Mouse (Mus musculus): ENCODE measurements around the gene Sox6.

Sox6 gene

GRCm38 (mm10) chr7:115566818-115567217 lies 471.8 kb downstream of the Sox6 start:
- in situ Hi-C loops (cut with MboI, MseI), result no loop called here

GRCm38 (mm10) chr7:115565060-115565426 lies 473.6 kb downstream of the Sox6 start:
- in situ Hi-C loops (cut with MboI, MseI), result no loop called here

- in situ Hi-C loops (cut with MboI, MseI), result no loop called here
Measured at GRCm38 (mm10) chr7:115564359-115565059, 474.1 kb downstream of the Sox6 start.

GRCm38 (mm10) chr7:115556677-115557076 lies 481.9 kb downstream of the Sox6 start:
- in situ Hi-C loops (cut with MboI, MseI), result no loop called here

GRCm38 (mm10) chr7:115550197-115550804 lies 488.3 kb downstream of the Sox6 start:
- in situ Hi-C loops (cut with MboI, MseI), result no loop called here

GRCm38 (mm10) chr7:115549670-115550069 lies 488.9 kb downstream of the Sox6 start:
- in situ Hi-C loops (cut with MboI, MseI), result no loop called here

- in situ Hi-C loops (cut with MboI, MseI), result no loop called here
Measured at GRCm38 (mm10) chr7:115545585-115546374, 492.8 kb downstream of the Sox6 start.

- in situ Hi-C loops (cut with MboI, MseI), result no loop called here
Measured at GRCm38 (mm10) chr7:115543596-115543995, 495.0 kb downstream of the Sox6 start.

GRCm38 (mm10) chr7:115540261-115540660 lies 498.3 kb downstream of the Sox6 start:
- in situ Hi-C loops (cut with MboI, MseI), result no loop called here

GRCm38 (mm10) chr7:115539003-115539402 lies 499.6 kb downstream of the Sox6 start:
- in situ Hi-C loops (cut with MboI, MseI), result no loop called here

GRCm38 (mm10) chr7:115537636-115538035 lies 501.0 kb downstream of the Sox6 start:
- in situ Hi-C loops (cut with MboI, MseI), result no loop called here

- in situ Hi-C loops (cut with MboI, MseI), result no loop called here
Measured at GRCm38 (mm10) chr7:115536521-115536920, 502.1 kb downstream of the Sox6 start.

GRCm38 (mm10) chr7:115531875-115532274 lies 506.7 kb downstream of the Sox6 start:
- in situ Hi-C loops (cut with MboI, MseI), result no loop called here

- in situ Hi-C loops (cut with MboI, MseI), result no loop called here
Measured at GRCm38 (mm10) chr7:115531217-115531616, 507.4 kb downstream of the Sox6 start.

- in situ Hi-C loops (cut with MboI, MseI), result no loop called here
Measured at GRCm38 (mm10) chr7:115517701-115518100, 520.9 kb downstream of the Sox6 start.

- in situ Hi-C loops (cut with MboI, MseI), result no loop called here
Measured at GRCm38 (mm10) chr7:115513681-115514080, 524.9 kb downstream of the Sox6 start.

GRCm38 (mm10) chr7:115511777-115512176 lies 526.8 kb downstream of the Sox6 start:
- in situ Hi-C loops (cut with MboI, MseI), result no loop called here

- in situ Hi-C loops (cut with MboI, MseI), result no loop called here
Measured at GRCm38 (mm10) chr7:115511091-115511490, 527.5 kb downstream of the Sox6 start.

- in situ Hi-C loops (cut with MboI, MseI), result no loop called here
Measured at GRCm38 (mm10) chr7:115510045-115510444, 528.6 kb downstream of the Sox6 start.

GRCm38 (mm10) chr7:115506385-115506784 lies 532.2 kb downstream of the Sox6 start:
- in situ Hi-C loops (cut with MboI, MseI), result no loop called here

GRCm38 (mm10) chr7:115501497-115501896 lies 537.1 kb downstream of the Sox6 start:
- in situ Hi-C loops (cut with MboI, MseI), result no loop called here

GRCm38 (mm10) chr7:115500825-115501224 lies 537.8 kb downstream of the Sox6 start:
- in situ Hi-C loops (cut with MboI, MseI), result no loop called here

GRCm38 (mm10) chr7:115500170-115500569 lies 538.4 kb downstream of the Sox6 start:
- in situ Hi-C loops (cut with MboI, MseI), result no loop called here

Data from regulatory T cell (primary cell).